Mouse (Mus musculus) forebrain, embryonic 13.5 days (tissue): Measurements from ENCODE around the gene Gm42669. TPM values are rescaled to one million over a fixed set of nuclear protein-coding genes. Genes with fewer than 3 reads are reported as not detected.
A peak's percentile ranks its signal among the peaks of the same experiment; 100 is the strongest.

Experiments
- ATAC-seq: fragments of 200-750 bp; cut with Nextera tagmentation; 2 replicates; pipeline ENCODE4 v1.8.0; 2017
- H3K27ac ChIP-seq: fragments of 300-500 bp; sonication (generic); 2 replicates; pipeline ENCODE4 v1.5.1; 2015; ENCODE audit warnings: inconsistent platforms, mild to moderate bottlenecking, moderate library complexity
- H3K27me3 ChIP-seq: fragments of 300-500 bp; sonication (generic); 2 replicates; pipeline ENCODE4 v1.6.1; 2015; ENCODE audit warnings: mild to moderate bottlenecking, inconsistent platforms
- H3K36me3 ChIP-seq: fragments of 300-500 bp; sonication (generic); 2 replicates; pipeline ENCODE4 v1.6.1; 2015; ENCODE audit warnings: mild to moderate bottlenecking, inconsistent platforms; ENCODE audit not compliant: poor library complexity, severe bottlenecking
- H3K4me1 ChIP-seq: fragments of 300-500 bp; sonication (generic); 2 replicates; pipeline ENCODE4 v1.6.1; 2015; ENCODE audit warnings: inconsistent platforms
- H3K4me2 ChIP-seq: fragments of 300-500 bp; sonication (generic); 2 replicates; pipeline ENCODE4 v1.6.1; 2015; ENCODE audit warnings: inconsistent platforms, mild to moderate bottlenecking, moderate library complexity
- H3K4me3 ChIP-seq: fragments of 300-500 bp; sonication (generic); 2 replicates; pipeline ENCODE4 v1.5.1; 2015; ENCODE audit warnings: mild to moderate bottlenecking, inconsistent platforms
- H3K9ac ChIP-seq: fragments of 300-500 bp; sonication (generic); 2 replicates; pipeline ENCODE4 v1.6.1; 2015; ENCODE audit warnings: mild to moderate bottlenecking, inconsistent platforms
- H3K9me3 ChIP-seq: fragments of 300-500 bp; sonication (generic); replicated peaks from 2 replicates; pipeline ENCODE4 v1.6.1; 2016; ENCODE audit warnings: inconsistent platforms
- WGBS: fragments of 180-500 bp; shearing (Covaris S2); methylation state at CpG from one replicate; pipeline ENCODE4 v1.1.7; 2015; 5-methylcytosine and 5-hydroxymethylcytosine counted together
- polyA plus RNA-seq: library from polyadenylated mRNA; unstranded; fragments of >200 nt; fragmentation: Nextera tagmentation; extraction: Ambion mirVana; gene quantifications from 2 replicates; pipeline ENCODE4 v1.2.1, GENCODE M21; 2015

Gm42669 gene
- polyA plus RNA-seq, 1 experiment from 2014 or later, result 0.57 TPM

DNA sequence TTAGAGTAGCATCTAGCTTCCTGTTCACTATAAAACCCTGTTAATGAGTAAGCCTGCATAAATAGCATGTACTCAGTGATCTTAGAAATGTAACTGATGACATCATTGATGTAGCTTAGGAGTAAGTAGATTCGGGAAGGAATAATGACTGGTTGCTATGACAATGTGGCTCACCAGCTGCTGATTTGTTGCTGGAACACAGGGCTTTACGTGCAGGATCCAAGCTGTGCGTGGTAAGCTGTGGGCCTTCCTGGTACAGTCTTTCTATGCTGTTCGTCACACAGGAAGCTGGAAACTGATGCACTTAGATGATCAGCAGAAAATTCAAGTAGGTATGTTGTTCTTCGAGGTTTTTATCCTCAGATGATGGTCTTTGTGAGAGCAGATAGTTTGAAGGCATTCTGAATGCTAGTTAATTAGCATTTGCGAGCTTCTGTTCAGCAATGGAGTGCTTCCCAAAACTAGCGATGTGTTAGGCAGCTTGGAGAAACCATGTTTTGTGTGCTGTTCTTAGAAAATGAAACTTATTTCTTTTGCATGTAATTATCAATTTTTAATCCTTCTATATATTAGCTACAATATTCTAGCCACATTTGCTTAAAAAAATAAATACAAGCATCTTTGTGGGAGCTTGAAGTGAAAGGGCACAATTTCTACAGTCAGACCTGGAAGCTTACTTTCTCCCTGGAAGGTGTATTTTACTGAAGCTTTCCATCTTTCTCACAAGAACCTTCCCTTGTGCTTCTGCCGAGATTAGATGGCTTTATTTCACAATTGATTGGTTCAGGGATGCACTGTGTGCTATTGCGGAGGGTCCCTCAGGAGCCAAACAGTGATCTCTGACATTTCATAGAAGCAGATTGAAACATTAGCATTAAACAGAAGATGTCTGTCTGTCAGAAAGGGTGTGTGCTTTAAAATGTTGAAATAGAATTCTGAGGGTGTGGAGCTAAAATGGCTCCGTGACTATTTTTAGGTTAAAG is 9.6 kb upstream of the Gm42669 start:
- Histone ChIP-seq H3K9me3 (no peaks in the 10 kb centered on the region), H3K36me3 (peaks cover 9% of the 10 kb centered on the region; the same call in 1 of the 2 replicates), H3K27me3 (no peaks in the 10 kb centered on the region), H3K4me3 (peak overlapping the region; percentile 42), H3K4me2 (peak overlapping the region; percentile 66), H3K4me1 (peaks cover 41% of the 10 kb centered on the region), H3K27ac (peak overlapping the region; percentile 86), H3K9ac (peak overlapping the region; percentile 64)
- peak; percentile 98 for ATAC-seq
- WGBS, result 22% methylated on average over 10 of the region's 10 CpGs

DNA sequence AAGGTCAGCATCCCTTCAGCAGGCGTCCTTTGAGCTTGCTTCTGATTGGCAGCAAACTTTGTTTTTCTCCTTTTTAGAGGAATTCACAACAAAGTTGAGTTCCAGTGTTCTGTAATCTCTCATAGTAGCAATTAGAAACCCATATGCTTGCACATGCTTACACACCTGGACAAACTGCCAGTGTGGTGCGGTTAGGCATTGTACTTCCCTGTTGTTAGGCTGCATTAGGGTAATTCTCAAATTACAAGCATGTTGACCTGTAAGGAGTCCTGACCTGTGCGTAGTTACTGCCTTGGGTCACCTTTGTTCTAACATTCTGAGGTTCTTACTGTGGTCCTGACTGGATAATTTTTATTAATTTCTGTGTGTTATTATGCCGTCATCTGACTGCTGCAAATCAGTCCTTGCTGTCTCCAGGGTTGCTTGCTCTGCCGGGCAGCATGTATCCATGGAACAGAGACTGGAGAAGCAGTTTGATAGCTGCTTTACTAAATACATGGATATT is 8.6 kb upstream of the Gm42669 start:
- Histone ChIP-seq H3K4me3 (peak overlapping the region; percentile 42), H3K9ac (peak overlapping the region; percentile 64), H3K27me3 (no peaks in the 10 kb centered on the region), H3K4me2 (peak overlapping the region; percentile 66), H3K9me3 (no peaks in the 10 kb centered on the region), H3K4me1 (peaks cover 41% of the 10 kb centered on the region), H3K27ac (0 out of 2 replicates have a peak overlapping the region, but pooled peaks have one; percentile 25), H3K36me3 (peaks cover 15% of the 10 kb centered on the region)
- ATAC-seq, result no peak
- WGBS, result 48% methylated on average over 5 of the region's 5 CpGs

GRCm38 (mm10) chr5:107499891-107500535 is 7.4 kb upstream of the Gm42669 start:
- Histone ChIP-seq H3K27me3 (no peaks in the 10 kb centered on the region), H3K4me2 (no peak overlapping the region), H3K36me3 (peaks cover 24% of the 10 kb centered on the region), H3K4me1 (peaks cover 41% of the 10 kb centered on the region), H3K4me3 (no peak overlapping the region), H3K27ac (no peak overlapping the region), H3K9me3 (no peaks in the 10 kb centered on the region), H3K9ac (no peak overlapping the region)
- 72% methylated on average over 5 of the region's 5 CpGs for WGBS
- no peak for ATAC-seq

- H3K4me1 ChIP-seq, result peaks cover 41% of the 10 kb centered on the region
- no peak overlapping the region for H3K4me2 ChIP-seq
- no peak overlapping the region for H3K4me3 ChIP-seq
- ATAC-seq, result no peak
- H3K36me3 ChIP-seq, result peaks cover 31% of the 10 kb centered on the region
- H3K27me3 ChIP-seq, result no peaks in the 10 kb centered on the region
- H3K27ac ChIP-seq, result no peak overlapping the region
- no peaks in the 10 kb centered on the region for H3K9me3 ChIP-seq
- H3K9ac ChIP-seq, result no peak overlapping the region
- WGBS, result 73% methylated on average over 1 of the region's 1 CpGs
These were observed 6.7 kb upstream of the Gm42669 start for GRCm38 (mm10) chr5:107500741-107501140.

GRCm38 (mm10) chr5:107510503-107510902 is 3.1 kb downstream of the Gm42669 start:
- no peak for ATAC-seq
- Histone ChIP-seq H3K4me3 (no peak overlapping the region), H3K27ac (no peak overlapping the region), H3K9ac (no peak overlapping the region), H3K36me3 (peaks cover 37% of the 10 kb centered on the region), H3K9me3 (no peaks in the 10 kb centered on the region), H3K4me1 (no peaks in the 10 kb centered on the region), H3K27me3 (no peaks in the 10 kb centered on the region), H3K4me2 (no peak overlapping the region)
- WGBS, result 87% methylated on average over 10 of the region's 10 CpGs

DNA sequence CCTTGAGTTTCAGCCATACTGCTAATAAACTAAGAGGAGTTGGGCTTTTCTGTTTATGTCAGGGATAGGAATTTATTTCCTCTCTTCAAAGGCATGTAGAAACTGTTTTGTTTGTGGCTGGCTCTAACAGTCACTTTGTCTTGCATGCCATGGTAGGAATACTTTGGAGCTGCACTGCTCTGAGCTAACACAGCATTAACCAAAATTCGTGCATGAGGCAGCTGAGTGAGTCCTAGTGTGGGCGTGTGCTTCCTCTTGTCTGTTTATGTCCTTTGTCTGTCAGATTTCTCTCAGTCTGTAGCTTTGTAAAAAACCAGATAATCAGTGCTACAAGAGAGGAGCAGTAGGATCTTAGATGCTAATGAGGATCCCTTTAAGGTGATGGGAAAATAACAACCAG is 3.9 kb downstream of the Gm42669 start:
- ATAC-seq, result no peak
- H3K27me3 ChIP-seq, result no peaks in the 10 kb centered on the region
- no peak overlapping the region for H3K27ac ChIP-seq
- no peak overlapping the region for H3K4me3 ChIP-seq
- H3K9me3 ChIP-seq, result no peaks in the 10 kb centered on the region
- H3K36me3 ChIP-seq, result peaks cover 33% of the 10 kb centered on the region
- no peak overlapping the region for H3K9ac ChIP-seq
- no peak overlapping the region for H3K4me2 ChIP-seq
- WGBS, result 67% methylated on average over 2 of the region's 2 CpGs
- H3K4me1 ChIP-seq, result no peaks in the 10 kb centered on the region

DNA sequence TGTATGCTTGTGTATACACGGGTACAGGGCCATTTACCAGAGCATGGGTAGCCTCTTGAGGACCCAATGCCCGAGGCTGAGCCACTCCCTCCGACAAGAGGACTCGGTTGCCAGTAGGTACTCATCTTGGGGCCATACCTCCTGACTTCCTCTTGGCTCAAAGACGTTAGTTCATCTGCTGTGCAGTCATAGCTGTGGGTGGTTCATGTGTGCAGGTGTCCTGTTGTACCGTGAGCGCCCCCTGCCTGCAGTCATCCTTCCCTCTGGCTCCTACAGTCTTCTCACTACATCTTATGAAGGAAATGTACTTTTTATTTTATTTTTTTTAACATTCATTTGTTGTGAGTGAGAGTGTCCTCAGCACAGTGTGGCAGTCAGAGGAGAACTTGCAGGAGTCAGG is 6.2 kb downstream of the Gm42669 start:
- Histone ChIP-seq H3K27me3 (no peaks in the 10 kb centered on the region), H3K9me3 (no peaks in the 10 kb centered on the region), H3K4me1 (no peaks in the 10 kb centered on the region), H3K27ac (no peak overlapping the region), H3K9ac (no peak overlapping the region), H3K36me3 (peaks cover 14% of the 10 kb centered on the region), H3K4me3 (no peak overlapping the region), H3K4me2 (no peak overlapping the region)
- WGBS, result 50% methylated on average over 7 of the region's 7 CpGs
- peak; percentile 50; the same call in 1 of the 2 replicates for ATAC-seq

- peaks cover 7% of the 10 kb centered on the region for H3K36me3 ChIP-seq
- no peak overlapping the region for H3K4me2 ChIP-seq
- ATAC-seq, result no peak
- no peaks in the 10 kb centered on the region for H3K27me3 ChIP-seq
- 93% methylated on average over 3 of the region's 3 CpGs for WGBS
- no peak overlapping the region for H3K4me3 ChIP-seq
- no peaks in the 10 kb centered on the region for H3K9me3 ChIP-seq
- no peak overlapping the region for H3K27ac ChIP-seq
- H3K9ac ChIP-seq, result no peak overlapping the region
- no peaks in the 10 kb centered on the region for H3K4me1 ChIP-seq
These were observed 8.0 kb downstream of the Gm42669 start for GRCm38 (mm10) chr5:107515453-107515852.

DNA sequence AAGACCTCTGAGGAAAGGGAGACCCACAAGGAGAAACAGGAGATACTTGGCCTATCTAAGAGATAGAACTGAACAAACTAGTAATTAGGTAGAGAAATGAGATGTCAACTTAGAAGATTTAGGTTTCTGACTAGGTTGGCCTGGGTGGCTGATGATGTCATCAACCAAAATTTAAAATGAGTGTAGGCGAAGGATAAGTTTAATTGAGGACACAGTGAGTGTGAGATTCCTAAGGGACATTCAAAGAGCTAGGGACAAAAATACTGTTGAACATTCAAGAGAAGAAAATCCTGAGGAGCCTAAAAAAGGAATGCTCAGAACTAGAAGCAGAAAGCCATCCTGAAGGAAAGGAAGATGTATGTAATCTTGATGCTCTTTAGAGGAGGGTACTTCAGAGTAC is 8.7 kb downstream of the Gm42669 start:
- H3K9me3 ChIP-seq, result no peaks in the 10 kb centered on the region
- H3K4me2 ChIP-seq, result no peak overlapping the region
- H3K27ac ChIP-seq, result no peak overlapping the region
- peaks cover 4% of the 10 kb centered on the region; the same call in 1 of the 2 replicates for H3K36me3 ChIP-seq
- no peaks in the 10 kb centered on the region for H3K4me1 ChIP-seq
- WGBS, result 94% methylated on average over 1 of the region's 1 CpGs
- ATAC-seq, result no peak
- no peak overlapping the region for H3K9ac ChIP-seq
- H3K27me3 ChIP-seq, result no peaks in the 10 kb centered on the region
- no peak overlapping the region for H3K4me3 ChIP-seq

DNA sequence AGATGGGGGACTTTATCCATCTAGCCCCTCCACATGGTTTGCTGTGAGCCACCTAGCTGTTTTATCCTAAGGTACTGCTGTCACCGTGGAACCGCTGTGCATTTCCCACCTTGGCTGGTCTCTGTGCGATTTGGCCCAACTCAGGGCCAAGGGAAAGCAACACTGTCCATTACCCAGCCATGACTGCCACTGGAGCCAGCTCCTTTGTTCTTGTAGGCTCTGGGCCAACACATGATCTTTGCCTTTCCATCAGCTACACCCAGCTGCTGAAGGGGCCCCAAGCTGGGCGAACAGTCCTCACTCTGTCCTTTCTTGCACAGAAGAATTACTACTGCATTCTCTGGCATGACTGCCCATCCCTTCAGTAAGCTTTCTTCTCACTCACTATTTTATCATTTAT is 11.2 kb downstream of the Gm42669 start:
- Histone ChIP-seq H3K4me1 (no peaks in the 10 kb centered on the region), H3K4me2 (no peak overlapping the region), H3K27ac (no peak overlapping the region), H3K36me3 (no peaks in the 10 kb centered on the region), H3K9me3 (no peaks in the 10 kb centered on the region), H3K4me3 (no peak overlapping the region), H3K9ac (no peak overlapping the region), H3K27me3 (no peaks in the 10 kb centered on the region)
- no peak for ATAC-seq
- 89% methylated on average over 4 of the region's 4 CpGs for WGBS

- H3K36me3 ChIP-seq, result no peaks in the 10 kb centered on the region
- no peak overlapping the region for H3K4me3 ChIP-seq
- H3K9ac ChIP-seq, result no peak overlapping the region
- H3K27me3 ChIP-seq, result no peaks in the 10 kb centered on the region
- 93% methylated on average over 6 of the region's 6 CpGs for WGBS
- no peak for ATAC-seq
- no peaks in the 10 kb centered on the region for H3K4me1 ChIP-seq
- no peak overlapping the region for H3K4me2 ChIP-seq
- no peaks in the 10 kb centered on the region for H3K9me3 ChIP-seq
- no peak overlapping the region for H3K27ac ChIP-seq
These were observed 14.0 kb downstream of the Gm42669 start for GRCm38 (mm10) chr5:107521386-107521785.

DNA sequence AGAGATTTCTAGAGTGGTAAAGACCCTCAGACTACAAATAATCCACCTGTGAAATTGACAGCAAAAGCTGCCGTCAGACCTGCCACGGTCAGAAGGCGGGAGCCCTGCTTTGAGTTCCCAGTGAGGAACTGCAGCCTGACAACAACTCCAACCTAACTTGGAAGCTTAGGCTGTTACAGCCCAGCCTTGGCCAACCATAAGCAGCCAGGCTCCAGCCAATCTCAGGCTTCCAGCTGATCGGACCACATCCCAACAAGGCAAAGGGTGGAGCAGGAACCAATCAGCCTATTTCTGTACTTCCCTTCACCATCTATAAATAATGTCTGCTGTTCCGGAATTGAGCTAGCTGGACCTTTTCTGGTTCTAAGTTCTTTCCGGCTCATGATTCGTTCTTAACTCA is 14.5 kb downstream of the Gm42669 start:
- no peak for ATAC-seq
- 87% methylated on average over 7 of the region's 7 CpGs for WGBS
- H3K4me3 ChIP-seq, result no peak overlapping the region
- H3K4me2 ChIP-seq, result no peak overlapping the region
- H3K9ac ChIP-seq, result no peak overlapping the region
- no peaks in the 10 kb centered on the region for H3K4me1 ChIP-seq
- H3K36me3 ChIP-seq, result no peaks in the 10 kb centered on the region
- no peak overlapping the region for H3K27ac ChIP-seq
- H3K9me3 ChIP-seq, result no peaks in the 10 kb centered on the region
- no peaks in the 10 kb centered on the region for H3K27me3 ChIP-seq
